Mouse (Mus musculus): ENCODE measurements around the gene Agap2. TPM values are rescaled to one million over a fixed set of nuclear protein-coding genes. Genes with fewer than 3 reads are reported as not detected.

Gene Agap2
- polyA plus RNA-seq, 1 experiment from 2014 or later: 5.3 TPM

- Histone ChIP-seq H3K4me3 (replicated peaks) (no peak overlapping the region), H3K9me3 (replicated peaks) (no peaks in the 10 kb centered on the region), H3K4me2 (no peak overlapping the region), H3K36me3 (peaks cover 41% of the 10 kb centered on the region), H3K27ac (replicated peaks) (no peak overlapping the region), H3K9ac (replicated peaks) (no peak overlapping the region), H3K4me1 (no peaks in the 10 kb centered on the region), H3K27me3 (replicated peaks) (no peaks in the 10 kb centered on the region)
- WGBS: 91% methylated on average over 15 of the region's 15 CpGs
- ATAC-seq (ENCODE audit: low FRiP score): no peak
Observed at GRCm38 (mm10) chr10:127111001-127111887, 36.2 kb downstream of the Agap2 start.

GRCm38 (mm10) chr10:127114408-127114807, 39.3 kb downstream of the Agap2 start:
- Histone ChIP-seq H3K27ac (replicated peaks) (no peak overlapping the region), H3K4me1 (peaks cover 5% of the 10 kb centered on the region), H3K9me3 (replicated peaks) (no peaks in the 10 kb centered on the region), H3K4me2 (no peak overlapping the region), H3K4me3 (replicated peaks) (no peak overlapping the region), H3K27me3 (replicated peaks) (no peaks in the 10 kb centered on the region), H3K36me3 (peaks cover 60% of the 10 kb centered on the region), H3K9ac (replicated peaks) (no peak overlapping the region)
- WGBS: 94% methylated on average over 11 of the region's 11 CpGs
- ATAC-seq (ENCODE audit: low FRiP score): no peak

DNA sequence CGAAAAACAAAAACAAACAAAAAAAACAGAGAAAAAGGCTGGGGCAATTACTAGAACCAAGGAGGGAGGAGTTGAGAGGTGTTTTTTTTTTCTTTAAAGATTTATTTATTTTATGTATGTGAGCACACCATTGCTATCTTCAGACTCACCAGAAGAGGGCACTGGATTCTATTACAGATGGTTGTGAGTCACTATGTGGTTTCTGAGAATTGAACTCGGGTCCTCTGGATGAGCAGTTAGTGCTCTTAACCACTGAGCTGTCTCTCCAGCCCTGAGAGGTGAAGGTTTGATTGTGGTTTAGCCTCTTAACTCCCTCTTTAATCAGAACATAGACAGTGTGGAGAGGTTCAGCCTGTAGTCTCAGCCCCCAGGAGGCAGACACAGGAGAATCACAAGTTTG, 40.0 kb downstream of the Agap2 start:
- Histone ChIP-seq H3K9ac (replicated peaks) (no peak overlapping the region), H3K36me3 (peaks cover 61% of the 10 kb centered on the region)
- WGBS: 93% methylated on average over 2 of the region's 2 CpGs

DNA sequence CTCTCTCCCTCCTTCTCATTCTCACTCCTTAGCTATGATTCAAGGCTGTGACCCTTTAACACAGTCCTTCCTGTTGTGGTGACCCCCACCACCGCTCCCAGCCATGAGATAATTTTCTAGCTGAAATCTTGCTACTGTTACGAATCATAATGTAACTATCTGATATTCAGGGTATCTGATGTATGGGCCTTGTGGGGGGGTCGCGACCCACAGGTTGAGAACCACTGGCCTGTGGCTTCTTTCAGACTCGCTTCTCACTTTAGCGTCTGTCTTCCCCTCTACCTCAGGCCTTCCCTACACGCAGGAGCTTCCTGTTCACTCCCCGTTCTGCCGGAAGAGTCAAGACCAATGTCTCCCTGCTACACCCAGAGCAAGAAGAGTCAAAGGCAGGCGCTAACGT, 43.4 kb downstream of the Agap2 start:
- Histone ChIP-seq H3K4me1 (peaks cover 35% of the 10 kb centered on the region), H3K36me3 (peaks cover 45% of the 10 kb centered on the region), H3K9me3 (replicated peaks) (no peaks in the 10 kb centered on the region), H3K4me3 (replicated peaks) (no peak overlapping the region), H3K27ac (replicated peaks) (no peak overlapping the region), H3K9ac (replicated peaks) (no peak overlapping the region), H3K4me2 (no peak overlapping the region), H3K27me3 (replicated peaks) (no peaks in the 10 kb centered on the region)
- no peak for ATAC-seq (ENCODE audit: low FRiP score)
- WGBS: 91% methylated on average over 11 of the region's 11 CpGs

More for the DNA sequence above, 40.0 kb downstream of the Agap2 start:
- H3K4me3 ChIP-seq (replicated peaks): no peak overlapping the region
- no peak overlapping the region for H3K27ac ChIP-seq (replicated peaks)
- ATAC-seq (ENCODE audit: low FRiP score): no peak
- no peaks in the 10 kb centered on the region for H3K27me3 ChIP-seq (replicated peaks)
- H3K9me3 ChIP-seq (replicated peaks): no peaks in the 10 kb centered on the region
- H3K4me1 ChIP-seq: peaks cover 12% of the 10 kb centered on the region
- H3K4me2 ChIP-seq: no peak overlapping the region

GRCm38 (mm10) chr10:127119229-127119628, 44.1 kb downstream of the Agap2 start:
- Histone ChIP-seq H3K27me3 (replicated peaks) (no peaks in the 10 kb centered on the region), H3K4me1 (peaks cover 39% of the 10 kb centered on the region), H3K9ac (replicated peaks) (no peak overlapping the region), H3K27ac (replicated peaks) (no peak overlapping the region), H3K4me2 (0 out of 2 replicates have a peak overlapping the region, but pooled peaks have one; percentile 95), H3K9me3 (replicated peaks) (no peaks in the 10 kb centered on the region), H3K36me3 (peaks cover 45% of the 10 kb centered on the region), H3K4me3 (replicated peaks) (0 out of 2 replicates have a peak overlapping the region, but pooled peaks have one; percentile 3)
- WGBS: 94% methylated on average over 10 of the region's 10 CpGs
- no peak for ATAC-seq (ENCODE audit: low FRiP score)

GRCm38 (mm10) chr10:127120301-127121065, 45.4 kb downstream of the Agap2 start:
- Histone ChIP-seq H3K9me3 (replicated peaks) (no peaks in the 10 kb centered on the region), H3K27ac (replicated peaks) (peak overlapping the region; percentile 67), H3K4me3 (replicated peaks) (peak overlapping the region; percentile 96), H3K4me1 (peaks cover 39% of the 10 kb centered on the region), H3K9ac (replicated peaks) (peak overlapping the region; percentile 84), H3K36me3 (peaks cover 40% of the 10 kb centered on the region), H3K4me2 (peak overlapping the region; percentile 95), H3K27me3 (replicated peaks) (no peaks in the 10 kb centered on the region)
- 1% methylated on average over 34 of the region's 34 CpGs for WGBS
- ATAC-seq (ENCODE audit: low FRiP score): peak; percentile 48

DNA sequence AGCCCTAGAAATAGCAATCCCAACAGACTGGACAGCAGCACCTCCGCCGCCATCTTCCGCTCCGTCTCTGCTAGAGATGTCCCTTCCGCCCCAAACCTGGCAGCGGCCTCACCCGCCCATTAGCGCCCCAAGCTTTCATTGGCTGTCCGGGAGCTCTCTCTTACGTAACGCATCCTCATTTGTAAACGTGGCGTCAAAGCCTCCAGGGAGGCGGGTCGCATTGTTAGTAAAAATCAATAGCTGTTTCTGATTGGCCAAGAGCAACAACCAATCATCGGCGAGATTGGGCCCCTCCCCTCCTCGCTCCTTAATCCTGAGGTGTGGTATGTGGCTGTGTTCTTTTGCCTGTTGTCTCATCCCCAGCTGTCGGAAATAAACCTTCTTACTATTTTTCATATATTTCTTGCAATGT, 46.0 kb downstream of the Agap2 start, which contains the start of gene Os9:
Gene Os9 (minus strand): TSS at position 66 of the 412 bp plus-strand sequence.
- Histone ChIP-seq H3K36me3 (peaks cover 34% of the 10 kb centered on the region), H3K27ac (replicated peaks) (peak within 1 kb of the TSS; percentile 91), H3K4me2 (peak within 1 kb of the TSS; percentile 95), H3K9ac (replicated peaks) (peak within 1 kb of the TSS; percentile 84), H3K4me1 (peaks cover 39% of the 10 kb centered on the region), H3K9me3 (replicated peaks) (no peaks in the 10 kb centered on the region), H3K27me3 (replicated peaks) (no peaks in the 10 kb centered on the region), H3K4me3 (replicated peaks) (peak within 1 kb of the TSS; percentile 96)
- WGBS: 0% methylated on average over 19 of the region's 19 CpGs
- peak; percentile 94 for ATAC-seq (ENCODE audit: low FRiP score)

- no peak for ATAC-seq (ENCODE audit: low FRiP score)
- H3K27ac ChIP-seq (replicated peaks): peak overlapping the region; percentile 91
Observed at GRCm38 (mm10) chr10:127122018-127122417, 46.9 kb downstream of the Agap2 start.

GRCm38 (mm10) chr10:127122784-127123435, 47.8 kb downstream of the Agap2 start:
- peak overlapping the region; percentile 40; the same call in 1 of the 2 replicates for H3K9ac ChIP-seq (replicated peaks)
- peak overlapping the region; percentile 91 for H3K27ac ChIP-seq (replicated peaks)
- 8% methylated on average over 13 of the region's 13 CpGs for WGBS
- no peaks in the 10 kb centered on the region for H3K27me3 ChIP-seq (replicated peaks)
- peak; percentile 45 for ATAC-seq (ENCODE audit: low FRiP score)
- no peaks in the 10 kb centered on the region for H3K9me3 ChIP-seq (replicated peaks)
- H3K4me1 ChIP-seq: peaks cover 39% of the 10 kb centered on the region
- peak overlapping the region; percentile 96 for H3K4me3 ChIP-seq (replicated peaks)
- peak overlapping the region; percentile 59 for H3K4me2 ChIP-seq
- H3K36me3 ChIP-seq: peaks cover 17% of the 10 kb centered on the region

More at GRCm38 (mm10) chr10:127122018-127122417, 46.9 kb downstream of the Agap2 start:
- H3K4me2 ChIP-seq: peak overlapping the region; percentile 59
- peak overlapping the region; percentile 96 for H3K4me3 ChIP-seq (replicated peaks)
- no peaks in the 10 kb centered on the region for H3K9me3 ChIP-seq (replicated peaks)
- peak overlapping the region; percentile 45 for H3K9ac ChIP-seq (replicated peaks)
- H3K4me1 ChIP-seq: peaks cover 39% of the 10 kb centered on the region
- peaks cover 25% of the 10 kb centered on the region for H3K36me3 ChIP-seq
- no peaks in the 10 kb centered on the region for H3K27me3 ChIP-seq (replicated peaks)
- WGBS: 74% methylated on average over 3 of the region's 3 CpGs

- peak overlapping the region; percentile 40; the same call in 1 of the 2 replicates for H3K9ac ChIP-seq (replicated peaks)
- peak overlapping the region; percentile 59 for H3K4me2 ChIP-seq
- WGBS: 10% methylated on average over 4 of the region's 4 CpGs
- peak overlapping the region; percentile 96 for H3K4me3 ChIP-seq (replicated peaks)
- H3K9me3 ChIP-seq (replicated peaks): no peaks in the 10 kb centered on the region
- no peaks in the 10 kb centered on the region for H3K27me3 ChIP-seq (replicated peaks)
- H3K36me3 ChIP-seq: peaks cover 11% of the 10 kb centered on the region
- peak overlapping the region; percentile 91 for H3K27ac ChIP-seq (replicated peaks)
- peaks cover 39% of the 10 kb centered on the region for H3K4me1 ChIP-seq
- peak; percentile 19 for ATAC-seq (ENCODE audit: low FRiP score)
Observed at GRCm38 (mm10) chr10:127123436-127123805, 48.3 kb downstream of the Agap2 start.

All from neural tube, embryonic 15.5 days (tissue).